Mouse (Mus musculus) spleen, postnatal 36 days (tissue): Measurements from ENCODE around the gene Elovl6.
A peak's percentile ranks its signal among the peaks of the same experiment; 100 is the strongest.

Experiments
- DNase-seq, 2 experiments: peaks; one replicate each; pipeline ENCODE4 v3.0.0; 2022; ENCODE audit warnings: low spot score in 2 of 2, mixed read lengths in 1 of 2

The Elovl6 gene

DNA sequence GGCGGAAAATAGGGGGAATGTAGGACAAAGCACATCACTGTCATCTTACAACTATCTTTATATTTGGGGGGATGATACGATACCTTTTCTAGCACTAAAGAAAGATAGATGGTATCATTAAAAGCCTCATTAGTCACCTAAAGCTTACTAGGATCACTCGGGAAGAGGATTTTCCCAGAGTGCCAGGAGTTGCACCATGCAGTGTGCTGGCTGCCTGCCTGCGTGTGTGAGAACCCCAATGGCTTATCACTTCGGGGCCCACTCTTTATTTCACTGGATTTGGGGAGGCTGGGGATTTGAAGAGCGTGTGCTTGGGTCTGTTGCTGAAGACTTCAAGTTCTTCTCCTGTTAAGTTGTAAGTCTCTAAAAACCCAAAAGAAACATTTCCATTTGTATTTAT lies 73.8 kb downstream of the Elovl6 start:
- DNase-seq = no peak

DNA sequence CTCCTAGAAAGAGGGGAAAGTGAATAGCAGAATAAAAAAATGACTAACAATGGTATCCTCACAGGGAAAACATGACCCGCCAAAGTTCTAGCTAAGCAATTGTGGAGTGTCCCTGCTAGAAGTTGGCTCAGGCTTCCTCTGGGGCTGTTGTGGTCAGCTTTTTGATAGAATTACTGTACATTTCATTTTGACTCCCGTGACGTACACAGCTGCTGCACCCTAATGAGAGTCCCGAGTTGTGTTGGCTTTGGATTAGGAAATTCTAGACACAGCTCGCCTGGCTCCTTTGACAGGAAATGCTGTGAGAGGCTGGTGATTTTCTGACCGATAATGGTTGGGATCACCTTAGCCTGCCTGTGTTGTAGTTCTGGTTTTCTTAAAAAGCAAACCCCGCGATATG lies 79.5 kb downstream of the Elovl6 start:
- no peak for DNase-seq

DNA sequence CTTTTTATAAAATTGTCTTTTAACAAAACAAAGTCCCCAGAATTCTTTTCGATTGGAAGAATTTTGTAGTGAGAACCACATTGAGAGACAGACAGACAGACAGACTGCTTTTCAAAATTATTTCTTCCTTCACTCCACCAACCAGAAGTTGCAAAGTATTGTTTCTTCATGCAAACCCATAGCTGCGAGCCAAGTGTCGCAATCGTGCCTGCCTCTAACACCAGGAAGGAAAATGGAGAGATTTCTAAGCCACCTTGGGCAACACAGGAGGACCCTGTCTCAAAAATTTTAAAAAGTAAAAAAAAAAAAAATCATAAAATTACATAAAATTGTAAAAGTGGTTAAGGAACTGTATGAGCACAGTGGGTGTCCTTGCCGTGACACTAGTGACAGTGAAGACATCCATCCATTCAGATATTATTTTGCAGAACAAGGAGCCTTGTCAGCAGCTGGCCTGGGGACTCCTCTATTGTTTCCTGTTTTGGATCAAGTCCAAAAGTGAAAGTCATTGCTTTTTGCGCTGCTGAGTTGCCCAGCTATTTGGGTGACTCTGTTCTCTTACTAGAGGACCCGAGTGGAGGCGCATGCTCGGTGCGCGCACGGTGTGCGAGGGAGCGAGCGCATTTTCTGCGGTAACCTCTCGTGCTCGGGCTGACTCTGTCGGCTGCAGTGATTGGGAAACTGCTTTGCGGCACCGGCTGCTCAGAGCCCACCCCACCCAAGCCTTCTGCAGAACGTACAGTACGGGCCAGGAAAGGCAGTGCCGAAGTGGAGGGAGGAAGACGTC lies 80.3 kb downstream of the Elovl6 start:
- peak; percentile 9 to 14 for DNase-seq

DNA sequence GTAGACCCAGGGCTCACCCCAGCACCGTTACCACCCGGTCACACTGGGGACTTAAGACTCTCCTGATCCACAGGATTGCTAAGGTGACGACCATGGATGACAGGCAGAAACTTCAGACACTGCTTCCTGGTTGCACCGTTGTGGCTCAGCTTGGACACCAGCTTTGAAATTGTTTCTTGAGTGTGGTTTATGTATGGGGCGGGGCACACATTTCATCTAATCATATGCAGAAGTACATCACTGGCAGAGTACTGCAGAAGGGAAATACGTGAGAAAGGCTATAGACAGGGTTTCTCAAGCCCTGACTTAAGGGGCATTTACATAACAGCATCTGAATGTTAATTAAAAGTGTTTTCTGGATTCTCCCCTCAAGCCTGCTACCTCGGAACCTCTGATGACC lies 81.6 kb downstream of the Elovl6 start:
- no peak for DNase-seq

DNA sequence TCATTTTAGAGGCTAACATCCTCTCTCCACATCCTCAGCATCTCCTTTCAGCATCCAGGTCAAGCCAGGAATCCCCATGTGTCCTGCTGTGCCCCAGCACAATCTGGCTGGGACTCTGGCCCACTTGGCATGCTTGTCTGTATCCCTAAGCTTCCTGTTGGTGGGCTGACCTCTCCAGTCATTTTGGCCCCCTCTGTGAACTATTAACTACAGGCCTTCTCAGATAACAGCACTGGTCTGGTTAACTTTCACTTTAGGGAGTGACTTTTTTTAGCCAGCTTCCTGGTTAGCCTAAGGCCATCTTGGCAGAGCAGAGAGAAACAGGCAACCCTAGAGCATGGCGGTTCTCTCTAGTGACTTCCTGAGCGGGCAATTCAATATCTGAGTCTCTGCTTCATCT lies 82.1 kb downstream of the Elovl6 start:
- DNase-seq = no peak

DNA sequence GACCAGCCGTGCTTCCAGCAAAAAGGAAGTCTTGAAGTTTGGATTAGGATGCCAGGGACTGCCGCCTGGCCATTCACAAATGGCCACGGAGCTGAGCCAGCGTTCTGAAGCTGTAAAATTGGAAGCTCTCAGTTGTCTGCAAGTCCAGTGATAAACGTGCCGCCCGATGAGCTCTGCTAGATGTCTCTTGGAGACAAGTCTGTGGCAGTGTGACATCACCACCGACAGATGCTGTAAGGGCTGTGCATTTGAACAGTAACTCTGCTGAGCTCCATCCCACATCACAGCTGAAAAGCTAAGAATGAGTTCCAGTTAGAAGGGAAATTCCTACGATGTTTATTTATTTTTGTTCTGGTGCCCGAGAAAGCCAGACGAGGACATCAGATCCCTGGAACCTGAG lies 85.3 kb downstream of the Elovl6 start:
- no peak for DNase-seq

DNA sequence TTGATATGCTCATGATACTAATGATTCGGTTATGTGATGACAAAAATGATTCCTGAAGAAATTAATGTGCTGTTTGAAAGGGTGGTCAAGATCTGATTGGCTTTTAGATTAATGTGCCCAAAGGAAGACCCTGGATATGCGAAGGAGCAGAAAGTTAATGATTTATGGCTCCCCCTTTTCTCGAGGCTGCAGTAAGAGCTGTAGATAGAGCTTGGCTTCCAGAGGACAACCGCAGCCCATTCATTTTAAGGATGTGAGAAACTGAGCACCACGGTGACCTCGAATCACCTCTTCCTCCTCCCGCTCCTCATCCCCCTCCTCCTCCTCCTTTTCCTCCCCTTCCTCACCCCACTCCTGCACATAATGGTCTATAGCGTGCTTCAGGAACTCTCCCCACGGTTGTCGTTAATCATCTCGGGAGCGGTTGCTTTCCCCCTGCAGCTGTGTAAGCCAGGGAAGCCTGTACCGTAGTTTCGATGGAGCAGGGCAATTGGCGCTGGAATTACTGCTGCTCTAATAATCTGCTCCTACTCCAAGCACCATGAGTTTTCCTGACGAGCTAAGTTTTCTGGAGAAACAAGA lies 87.1 kb downstream of the Elovl6 start:
- DNase-seq = no peak

DNA sequence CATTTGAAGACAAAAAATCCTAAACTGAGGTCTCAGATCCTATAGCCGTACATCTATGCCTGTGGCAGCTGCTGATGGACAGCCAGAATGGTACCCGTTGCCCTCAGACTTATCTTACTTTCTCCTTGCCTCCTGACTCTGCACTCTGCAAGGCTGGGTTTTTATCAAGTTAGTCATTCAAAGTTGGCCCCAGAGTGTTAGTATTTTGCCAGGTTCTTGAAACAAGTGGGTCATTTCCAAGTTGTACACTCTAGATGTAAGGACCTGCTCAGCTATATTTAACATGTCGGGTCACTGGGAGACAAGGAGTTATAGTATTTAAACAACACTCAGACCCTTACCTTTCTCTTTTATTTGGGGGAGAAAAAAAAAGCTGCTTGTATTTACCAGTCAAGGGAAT lies 88.6 kb downstream of the Elovl6 start:
- no peak for DNase-seq

DNA sequence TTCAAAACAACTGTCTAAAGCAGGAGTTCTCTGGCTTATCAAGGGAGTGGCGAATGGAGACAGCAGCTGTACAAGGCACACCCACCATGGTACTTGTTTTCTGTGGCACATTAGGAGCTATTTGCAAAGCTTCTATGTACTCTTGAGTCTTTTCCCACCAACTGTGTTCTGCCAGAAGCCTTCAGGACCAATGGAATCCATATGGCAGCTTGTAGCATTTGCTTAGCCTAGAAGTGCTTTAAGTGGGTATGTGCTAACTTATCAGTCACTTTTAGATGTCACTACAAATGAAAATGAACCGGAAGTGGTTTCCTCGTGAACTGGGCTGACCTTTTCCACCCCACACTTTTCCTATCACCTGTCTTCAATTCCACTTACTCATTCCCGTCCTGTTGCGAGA lies 89.1 kb downstream of the Elovl6 start:
- no peak for DNase-seq

DNA sequence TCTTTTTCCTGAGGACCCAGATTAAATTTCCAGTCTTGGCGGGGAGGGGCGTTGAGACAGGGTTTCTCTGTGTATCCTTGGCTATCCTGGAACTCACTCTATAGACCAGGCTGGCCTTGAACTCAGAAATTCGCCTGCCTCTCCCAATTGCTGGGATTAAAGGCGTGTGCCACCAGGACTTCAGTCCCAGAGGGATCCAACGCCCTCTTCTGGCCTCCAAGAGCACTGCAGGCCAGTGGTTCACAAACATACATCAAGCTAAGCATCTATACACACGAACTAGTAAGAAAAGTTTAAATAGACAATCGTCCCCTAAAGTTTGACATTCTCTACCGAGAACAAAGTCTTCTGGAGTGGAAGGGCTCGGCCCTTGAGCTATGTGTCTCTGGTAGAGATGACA lies 90.0 kb downstream of the Elovl6 start:
- no peak for DNase-seq

DNA sequence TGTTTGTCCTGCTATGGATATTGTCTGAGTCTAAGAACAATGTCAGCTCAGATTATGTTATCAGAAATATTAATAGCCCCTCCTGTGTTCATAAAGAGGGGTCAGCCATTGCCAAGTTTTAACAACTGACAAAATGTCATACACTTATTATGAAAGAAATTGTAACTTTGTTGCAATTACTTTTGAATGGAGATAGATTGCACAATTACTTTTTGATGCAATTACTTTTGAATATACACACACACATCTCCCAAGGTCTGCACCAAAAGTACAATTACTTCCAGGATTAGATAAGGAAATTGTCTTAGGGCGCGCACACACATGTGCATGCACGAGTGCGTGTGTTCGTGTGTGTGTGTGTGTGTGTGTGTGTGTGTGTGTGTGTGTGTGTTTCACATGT lies 90.5 kb downstream of the Elovl6 start:
- no peak for DNase-seq

DNA sequence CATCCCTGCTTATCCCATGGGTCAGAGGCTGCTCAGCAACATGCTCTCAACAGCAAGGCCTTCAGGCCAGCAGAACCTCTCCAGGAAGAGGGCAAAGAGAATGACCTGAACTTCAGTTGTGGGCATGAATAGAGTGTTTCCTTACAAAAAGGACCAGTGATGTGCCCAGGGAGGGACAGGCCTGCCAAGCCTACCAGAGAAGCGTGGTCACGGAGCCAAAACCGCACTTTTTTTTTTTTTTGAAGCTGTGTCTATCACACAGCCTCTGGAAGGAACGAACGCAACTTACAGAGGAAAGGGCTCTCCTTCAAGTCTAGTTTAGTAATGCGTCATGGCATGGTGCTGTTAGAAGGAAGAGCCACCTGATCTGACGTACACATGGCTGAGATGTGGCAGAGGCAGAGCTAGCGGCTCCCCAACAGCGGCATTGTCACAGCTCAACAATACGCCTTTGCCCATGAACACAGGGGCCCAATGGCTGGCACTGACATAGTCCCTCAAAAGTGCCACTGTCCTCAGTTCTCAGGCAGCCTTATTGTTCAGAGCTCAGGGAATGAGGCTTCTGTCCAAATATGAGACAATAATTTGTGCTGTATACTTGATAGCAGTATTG lies 92.1 kb downstream of the Elovl6 start:
- no peak for DNase-seq

DNA sequence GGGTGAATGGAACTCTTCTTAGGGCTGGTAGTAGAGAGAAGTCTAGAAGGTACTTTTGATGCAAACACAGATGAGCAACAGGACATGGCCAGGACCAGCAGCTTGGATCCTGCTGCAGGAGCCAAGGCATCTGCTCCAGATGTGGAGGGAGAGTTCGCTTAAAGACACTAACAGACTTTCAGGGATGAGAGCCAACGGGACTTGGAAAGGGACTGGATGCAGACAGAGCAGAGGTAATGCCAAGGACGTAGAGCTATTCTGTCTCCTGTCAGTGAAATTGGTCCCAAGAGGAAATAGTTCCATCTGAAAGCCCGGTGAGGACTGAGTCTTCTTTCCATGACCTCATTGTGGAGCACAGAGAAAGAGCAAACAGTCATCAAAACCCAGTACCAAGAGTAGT lies 95.1 kb downstream of the Elovl6 start:
- no peak for DNase-seq

DNA sequence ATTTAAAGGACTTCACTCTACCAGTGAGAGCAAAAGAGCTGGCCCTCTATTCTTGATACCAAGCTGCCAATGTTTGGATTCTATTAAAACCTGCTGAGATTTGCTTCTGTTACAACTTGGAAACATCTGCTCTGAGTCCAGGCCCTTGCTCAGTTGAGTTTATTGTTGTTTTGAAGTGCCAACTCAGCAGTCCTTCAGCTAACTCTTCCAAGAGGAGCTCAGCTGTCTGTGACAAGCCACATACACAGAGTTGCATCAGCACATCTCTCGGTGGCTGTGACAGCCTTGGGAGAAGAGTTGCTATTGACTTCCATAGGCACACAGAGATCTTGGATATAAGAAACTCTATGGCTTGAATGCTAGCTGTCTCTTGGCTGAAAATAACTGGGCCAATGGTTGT lies 98.9 kb downstream of the Elovl6 start:
- no peak for DNase-seq

DNA sequence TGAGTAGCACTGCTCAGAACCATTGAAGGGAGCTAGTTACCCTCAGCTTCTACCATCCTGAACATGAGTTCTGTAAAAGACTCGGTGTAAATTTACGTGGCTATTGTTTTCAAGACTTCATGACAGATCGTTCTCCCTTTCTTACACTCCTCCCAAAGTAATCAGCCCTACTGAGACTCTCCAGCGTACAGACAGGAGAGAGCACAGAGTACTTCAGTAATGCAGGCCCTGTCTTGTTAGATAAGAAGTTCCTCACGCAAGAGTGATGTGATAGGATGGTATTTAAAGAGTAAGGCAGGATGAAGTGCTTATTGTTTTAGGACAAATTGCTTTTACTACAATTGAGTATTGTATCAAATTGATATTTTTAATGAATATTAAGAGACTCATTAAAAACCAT lies 99.7 kb downstream of the Elovl6 start:
- no peak for DNase-seq

DNA sequence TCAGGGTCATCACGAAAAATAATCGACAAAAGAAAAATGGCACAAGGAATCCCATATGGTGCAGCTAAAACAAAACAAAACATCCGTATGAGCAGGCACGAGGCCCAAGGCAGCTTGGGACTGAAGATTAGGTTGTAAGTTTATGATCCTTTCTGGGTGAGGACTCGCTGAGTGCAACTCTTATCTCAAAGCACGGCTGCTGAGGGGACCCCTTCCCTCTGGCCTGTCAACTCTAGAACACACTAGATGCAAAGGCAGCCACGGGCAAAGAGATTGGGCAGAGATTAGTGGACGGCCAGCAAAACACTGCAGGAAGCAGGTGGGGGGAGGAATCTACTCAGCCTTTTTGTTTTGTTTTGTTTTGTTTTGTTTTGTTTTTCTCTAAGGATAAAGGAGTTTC lies 101.4 kb downstream of the Elovl6 start:
- DNase-seq = no peak

DNA sequence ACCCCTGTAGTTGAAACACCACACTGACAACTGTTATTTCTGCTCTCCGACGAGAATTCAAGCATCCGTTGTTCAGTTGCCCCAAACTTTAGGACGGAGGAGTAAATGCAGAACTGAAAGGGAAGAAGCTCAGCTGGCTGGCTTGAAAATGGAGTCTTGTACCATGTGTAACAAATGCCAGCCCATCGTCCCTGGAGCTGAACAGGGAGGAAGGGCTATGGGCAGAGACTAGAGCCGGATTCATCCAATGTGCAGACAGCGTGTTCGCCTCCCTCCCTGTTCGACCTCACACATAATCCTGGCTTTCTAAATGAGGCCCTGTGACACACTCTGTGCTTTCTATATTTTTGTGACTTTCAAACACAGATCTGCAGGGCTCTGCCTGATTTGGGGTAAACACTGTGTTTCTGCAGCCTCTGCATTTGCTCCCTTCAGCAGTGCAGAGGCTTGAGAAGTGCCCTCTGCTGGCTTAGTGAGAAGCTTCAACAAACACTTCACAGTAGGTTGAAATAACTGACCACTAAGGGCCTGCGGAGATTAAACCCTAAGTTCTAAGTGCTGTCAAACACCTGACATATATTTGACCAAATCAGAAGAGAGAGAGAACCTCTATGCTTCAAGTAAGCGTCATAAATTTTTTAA lies 102.2 kb downstream of the Elovl6 start:
- DNase-seq = no peak

DNA sequence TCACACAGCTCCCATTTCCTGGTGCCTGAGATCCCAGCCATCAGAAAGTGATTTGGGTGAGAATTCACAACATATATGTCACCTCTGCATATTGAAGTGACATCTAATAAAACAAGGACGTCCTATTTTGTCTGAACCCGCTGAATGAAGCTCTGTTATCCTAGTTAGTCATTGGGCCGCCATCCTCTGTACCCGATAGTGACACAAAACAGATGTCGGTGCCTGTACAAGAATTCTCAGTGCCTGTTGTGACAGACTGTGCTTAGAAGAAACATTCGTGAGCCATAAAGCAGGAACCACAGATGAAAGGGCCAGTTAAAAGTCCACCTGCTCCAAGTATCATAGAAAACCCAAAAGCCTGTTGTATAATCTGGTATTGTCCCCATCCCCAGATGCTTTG lies 105.3 kb downstream of the Elovl6 start:
- DNase-seq = no peak

DNA sequence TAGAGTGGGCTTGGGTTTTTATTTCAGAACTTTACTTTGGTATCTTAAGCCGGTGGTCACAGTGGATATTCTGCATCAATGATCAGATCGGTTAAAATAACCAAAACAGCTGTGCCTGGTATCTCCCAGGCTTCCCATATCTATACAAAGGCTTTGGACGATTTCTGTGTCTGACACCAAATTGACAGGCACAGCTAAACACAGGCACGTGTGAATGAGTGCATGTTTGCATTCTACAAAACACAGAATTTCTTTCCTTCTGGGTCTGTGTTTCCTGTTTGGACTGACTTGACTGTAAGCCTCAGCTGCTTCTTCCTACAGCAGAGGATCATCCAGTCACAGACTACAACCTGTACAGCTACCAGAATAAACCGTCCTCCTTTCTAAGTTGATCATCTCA lies 107.5 kb downstream of the Elovl6 start:
- no peak for DNase-seq

DNA sequence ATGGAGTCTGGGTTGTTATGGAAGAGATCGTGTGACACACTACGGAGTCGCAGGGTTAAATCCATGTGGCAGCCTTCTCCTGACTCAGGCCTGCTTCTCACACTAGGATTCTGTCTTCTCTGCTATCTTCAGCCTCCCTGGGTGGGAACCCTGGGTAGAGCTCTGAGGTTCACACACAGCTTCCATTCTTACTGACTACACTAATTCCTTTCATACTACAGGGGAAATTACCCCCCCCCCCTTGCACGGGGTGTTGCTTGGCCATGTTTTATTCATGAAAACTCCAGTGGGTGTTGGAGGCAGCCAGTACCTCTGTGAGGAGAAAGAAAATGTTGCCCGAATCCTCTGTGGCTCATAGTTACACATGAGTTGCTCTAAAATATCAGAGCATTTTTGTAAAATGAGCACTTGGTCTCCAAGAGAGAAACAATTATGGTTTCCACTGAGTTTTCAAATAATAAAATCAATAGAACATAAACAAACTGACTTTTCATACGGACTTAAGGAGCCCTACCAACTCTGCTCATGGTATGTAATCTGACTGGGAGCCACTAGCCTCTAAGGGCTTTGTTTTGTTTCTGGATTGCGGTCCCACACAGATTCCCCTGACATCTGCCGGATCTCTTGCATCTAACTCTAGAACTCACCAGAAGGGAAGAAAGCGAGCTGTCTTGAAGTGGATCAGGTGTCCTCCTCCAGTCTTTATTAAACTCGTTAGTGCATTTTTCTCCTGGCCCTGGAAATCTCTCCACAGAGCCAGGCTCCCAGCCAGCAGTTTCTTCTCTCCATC lies 108.3 kb downstream of the Elovl6 start:
- no peak for DNase-seq

DNA sequence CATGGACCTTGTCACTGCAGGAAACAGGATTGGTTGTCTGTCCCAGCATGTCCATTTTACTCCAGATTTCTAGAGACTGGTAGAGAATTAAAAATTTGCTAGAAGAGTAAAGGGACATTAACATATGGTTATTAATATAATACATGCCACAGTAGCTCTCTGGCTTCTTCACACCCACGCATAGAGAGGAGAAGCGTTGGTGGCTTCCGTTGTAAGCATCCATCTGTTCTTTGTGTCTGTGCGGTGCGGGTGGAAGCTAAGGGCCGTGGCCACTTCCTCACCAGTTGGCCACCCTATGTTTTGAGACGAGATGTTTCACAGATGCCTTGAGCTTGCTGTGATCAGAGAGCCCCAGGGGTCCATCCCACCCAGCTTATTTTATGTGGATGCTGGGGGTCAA lies 109.5 kb downstream of the Elovl6 start:
- DNase-seq = no peak

DNA sequence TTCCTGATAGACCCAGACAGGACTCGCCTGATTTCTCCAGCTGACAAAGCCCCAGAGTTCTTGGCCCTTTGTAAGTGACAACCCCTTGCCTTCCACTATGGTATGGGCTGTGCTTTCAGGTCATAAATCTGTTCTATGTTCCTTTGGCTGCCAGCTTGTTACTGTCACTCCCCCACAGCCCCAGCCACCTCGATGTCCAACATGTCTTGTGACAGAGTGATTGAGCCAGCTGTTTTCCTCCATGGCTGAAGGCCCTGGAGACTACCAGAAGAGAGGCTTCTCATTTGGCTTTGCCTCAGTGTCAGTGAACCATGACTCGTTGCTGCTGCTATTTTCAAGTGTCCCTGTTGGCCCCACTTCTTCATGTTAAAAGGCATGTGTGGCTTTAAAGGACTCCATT lies 113.3 kb downstream of the Elovl6 start:
- no peak for DNase-seq
